Mouse (Mus musculus): ENCODE data around the gene Tmem38a. TPM values are rescaled to one million over a fixed set of nuclear protein-coding genes. Genes with fewer than 3 reads are reported as not detected.

Gene Tmem38a
- total RNA-seq (2021): 100 to 1,000 TPM; 117 to 128 TPM
- long read RNA-seq, experiment 1, transcript Tmem38a-201 (6 exons, 2,124 nt): major isoform, 120 of 161 reads
- long read RNA-seq, experiment 1, partial matches to known transcripts: 1 of 161 reads
- long read RNA-seq, experiment 1, other reads (novel, unspliced or antisense): 40 of 161 reads
- long read RNA-seq, experiment 2, transcript Tmem38a-201 (6 exons, 2,124 nt): major isoform, 163 of 223 reads
- long read RNA-seq, experiment 2, partial matches to known transcripts: 4 of 223 reads
- long read RNA-seq, experiment 2, other reads (novel, unspliced or antisense): 54 of 223 reads

DNA sequence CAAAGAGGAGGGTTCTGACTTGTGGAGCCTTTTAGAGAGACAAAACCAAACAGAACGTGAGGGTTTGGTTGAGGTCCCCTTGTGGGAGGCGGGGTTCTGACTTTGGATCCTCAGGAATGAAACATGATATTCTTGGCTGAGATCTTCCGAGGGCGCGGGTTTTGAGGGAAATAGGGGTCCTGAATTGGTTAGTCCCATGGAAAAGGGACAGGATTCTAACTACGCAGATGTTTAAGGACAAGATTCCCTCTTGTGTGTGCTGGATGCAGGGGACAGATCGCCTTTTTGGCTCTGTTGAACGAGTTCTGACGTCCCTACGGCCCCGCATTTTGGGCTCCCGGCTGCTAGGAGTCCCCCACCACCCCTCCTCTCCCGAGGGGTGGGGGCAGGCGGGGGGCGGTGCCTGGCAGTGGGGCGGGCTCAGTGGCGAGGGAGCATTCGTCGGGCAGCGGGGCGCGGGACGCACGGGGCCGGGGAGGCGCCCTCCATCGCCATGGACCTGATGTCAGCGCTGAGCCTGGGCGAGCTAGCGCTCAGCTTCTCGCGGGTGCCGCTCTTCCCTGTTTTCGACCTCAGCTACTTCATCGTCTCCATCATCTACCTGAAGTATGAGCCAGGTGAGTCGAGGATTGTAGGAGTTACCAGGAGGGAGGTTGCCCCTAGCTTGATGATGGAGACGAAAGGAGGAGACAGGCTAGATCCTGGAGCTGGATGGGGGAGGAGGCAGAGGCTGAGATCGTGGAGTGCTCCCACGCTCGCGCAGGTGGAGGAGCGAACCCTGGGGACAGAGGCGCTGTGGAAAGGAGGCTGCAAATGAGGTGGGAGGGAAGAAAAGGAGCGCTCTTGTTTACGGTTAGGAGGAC is at the start of gene Tmem38a:
Gene Tmem38a (plus strand): TSS at position 445 of the 863 bp plus-strand sequence.
- peak; percentile 74 to 82 for DNase-seq (ENCODE audit: low spot score in 2 of 2)

GRCm38 (mm10) chr8:72532103-72532502 is 39.8 kb upstream of the Tmem38a start:
- DNase-seq (ENCODE audit: low spot score in 2 of 2): no peak

DNA sequence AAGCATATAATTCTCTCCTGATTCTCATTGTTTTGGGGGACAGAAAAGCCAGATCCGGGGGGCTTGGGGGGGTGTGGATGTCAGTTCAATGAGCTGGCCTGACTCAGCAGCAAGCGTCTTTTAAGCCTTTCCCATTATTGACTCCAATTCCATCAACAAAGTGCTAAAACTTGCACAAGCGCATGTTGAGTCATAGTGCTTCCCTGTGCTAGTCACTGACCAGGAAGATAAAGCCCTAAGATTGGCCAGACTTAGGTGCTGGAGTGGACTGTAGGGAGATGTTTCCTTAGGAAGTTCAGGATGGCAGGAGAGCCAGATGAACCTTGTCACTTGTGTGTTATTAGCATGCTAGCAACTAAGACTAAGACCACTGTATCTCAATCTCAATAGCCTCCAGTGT is 37.0 kb upstream of the Tmem38a start:
- DNase-seq (ENCODE audit: low spot score in 2 of 2): no peak

DNA sequence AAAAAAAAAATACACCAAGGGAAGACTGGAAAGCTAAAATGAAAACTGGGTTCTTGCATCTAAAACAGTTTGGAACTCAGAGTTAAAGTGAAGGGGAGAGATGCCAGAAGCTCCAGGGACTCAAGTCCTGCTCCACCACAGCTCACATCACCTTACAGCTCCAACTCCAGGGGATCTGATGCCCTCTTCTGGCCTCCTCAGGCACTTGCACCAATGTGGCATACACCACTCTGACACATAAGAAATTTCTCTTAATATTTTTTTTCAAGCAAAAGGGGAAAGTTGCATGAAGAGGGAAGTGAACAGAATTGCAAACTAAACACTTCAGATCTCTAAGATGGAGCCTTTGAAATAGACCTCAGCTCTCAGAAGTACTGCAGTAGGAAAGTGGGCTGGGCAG is 32.6 kb upstream of the Tmem38a start:
- DNase-seq (ENCODE audit: low spot score in 2 of 2): no peak

DNA sequence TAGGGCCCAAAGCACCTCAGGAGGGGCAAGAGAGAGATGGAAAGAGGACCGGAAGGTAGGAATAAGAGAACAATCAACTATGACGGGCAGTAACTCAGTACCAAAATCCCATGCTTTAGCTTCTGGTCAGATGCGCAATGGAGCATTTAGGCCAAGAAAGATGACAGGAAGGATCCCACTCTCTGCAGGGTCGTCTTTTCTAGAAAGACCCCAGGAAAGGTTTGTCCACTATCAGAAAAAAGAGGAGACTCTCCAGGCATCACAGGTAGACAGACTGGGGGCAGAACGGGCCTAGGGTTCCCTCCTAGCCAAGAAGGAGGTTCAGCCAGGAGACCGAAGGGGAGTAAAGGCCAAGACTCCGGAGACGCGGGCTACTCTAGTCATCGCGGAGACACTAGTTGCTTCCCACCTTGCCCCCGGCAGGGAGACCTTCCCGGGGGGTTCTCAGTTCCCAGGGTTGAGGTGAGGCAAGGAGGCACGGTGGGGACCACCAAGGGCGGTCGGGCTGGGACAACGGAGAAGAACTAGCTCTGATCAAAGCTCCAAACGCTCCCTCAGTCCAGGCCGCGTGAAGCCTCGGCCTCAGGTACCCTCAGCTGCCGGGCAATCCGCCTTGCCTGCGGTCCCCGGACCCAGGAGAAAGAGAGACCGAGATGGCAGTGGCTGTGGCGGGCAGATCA is 24.6 kb upstream of the Tmem38a start:
- DNase-seq (ENCODE audit: low spot score in 2 of 2): peak; percentile 23 to 35

DNA sequence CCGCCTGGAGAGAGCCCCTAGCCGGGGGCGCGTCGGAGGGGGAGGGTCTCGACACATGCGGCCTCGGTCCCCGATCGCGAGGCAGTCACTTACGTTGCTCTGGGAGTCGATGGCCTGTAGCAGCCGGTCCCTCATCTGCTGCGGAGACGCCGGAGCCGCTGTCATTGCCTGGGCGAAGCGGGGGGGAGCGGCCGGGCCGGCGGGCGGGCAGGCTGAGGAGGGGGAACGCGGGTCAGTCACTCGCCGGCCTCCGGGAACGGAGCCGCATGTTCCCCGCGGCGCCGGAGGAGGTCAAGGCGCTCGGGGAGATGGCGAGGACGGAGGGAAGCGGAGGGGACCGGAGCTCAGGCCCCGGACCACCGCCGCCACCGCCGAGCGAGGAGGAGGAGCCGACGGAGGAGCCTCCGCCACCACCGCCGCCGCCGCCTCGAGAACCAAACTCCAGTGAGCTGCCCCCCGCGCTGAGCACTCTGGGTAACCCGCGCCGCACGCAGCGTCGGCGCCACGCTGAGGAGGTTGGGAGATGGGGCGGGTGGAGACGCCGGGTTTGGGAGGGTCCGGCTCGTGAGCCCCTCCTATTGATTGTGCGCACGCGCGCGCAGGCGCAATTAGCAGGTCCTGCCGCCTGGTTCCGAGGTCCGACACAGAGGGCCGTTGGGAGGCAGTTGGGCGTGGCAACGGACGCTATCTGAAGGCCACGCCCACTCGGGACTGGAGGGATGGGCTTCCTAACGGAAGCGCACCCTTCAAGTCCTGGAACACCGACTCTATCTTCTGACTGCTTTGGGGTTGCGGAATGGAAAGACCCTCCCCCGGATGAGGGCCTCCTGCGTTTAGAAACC is 23.8 kb upstream of the Tmem38a start, which contains the start of gene Med26:
Gene Med26 (minus strand): TSS at position 469 of the 842 bp plus-strand sequence.
- peak; percentile 96 to 99 for DNase-seq (ENCODE audit: low spot score in 2 of 2)

DNA sequence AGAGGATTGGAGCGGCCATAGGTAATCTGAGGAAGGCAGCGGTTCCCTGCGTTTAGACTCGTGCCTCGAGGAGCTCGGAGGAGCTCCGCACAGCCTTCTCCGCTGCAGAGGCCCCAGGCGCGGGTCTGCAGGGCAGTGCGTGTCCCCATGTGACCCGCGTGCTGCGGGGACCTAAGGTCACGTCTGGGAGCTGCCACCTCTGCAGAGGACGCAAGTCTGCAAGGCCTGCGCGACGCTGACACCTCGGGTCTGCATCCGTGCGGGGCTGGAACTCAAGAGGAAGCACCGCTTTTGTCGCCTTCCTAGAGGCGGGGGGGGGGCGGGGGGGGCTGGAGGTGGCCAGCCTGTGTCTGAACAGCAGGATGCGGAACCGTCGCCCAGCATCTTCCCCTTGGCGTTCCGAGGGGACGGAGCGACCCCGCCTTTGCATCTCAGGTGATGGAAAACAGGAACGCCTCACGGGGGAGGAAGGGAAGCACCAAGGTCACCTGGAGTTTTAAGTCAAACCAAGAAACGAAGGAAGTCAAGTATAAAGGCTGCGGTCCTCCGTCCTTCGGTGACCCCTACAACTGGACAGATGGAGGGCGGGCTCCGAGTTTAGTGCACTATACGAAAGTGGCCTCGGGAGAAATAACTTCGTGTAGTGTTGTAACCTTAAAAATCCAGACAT is 23.1 kb upstream of the Tmem38a start:
- DNase-seq (ENCODE audit: low spot score in 2 of 2): peak in 1 of 2 experiments; percentile 24

GRCm38 (mm10) chr8:72549314-72549892 is 22.5 kb upstream of the Tmem38a start:
- DNase-seq (ENCODE audit: low spot score in 2 of 2): peak in 1 of 2 experiments; percentile 31

DNA sequence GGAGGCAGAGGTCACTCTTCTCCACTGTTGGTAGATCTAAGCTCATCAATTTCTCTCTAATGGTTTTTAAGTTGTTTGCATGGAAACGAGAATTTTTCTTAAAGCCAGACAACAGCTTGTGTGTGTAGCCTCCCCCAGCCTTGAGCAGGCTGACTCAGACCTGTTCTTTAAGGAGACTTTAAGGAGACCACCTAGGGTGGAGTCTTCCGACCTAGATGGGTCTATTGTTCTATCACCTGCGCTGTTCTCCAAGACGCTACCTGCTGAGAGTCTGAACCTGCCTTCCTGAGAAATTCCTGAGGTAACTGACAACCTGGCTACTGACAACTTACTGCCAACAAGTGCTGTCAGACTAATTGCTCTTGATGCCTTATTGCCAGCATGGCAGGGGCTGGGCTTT is 16.1 kb upstream of the Tmem38a start:
- no peak for DNase-seq (ENCODE audit: low spot score in 2 of 2)

GRCm38 (mm10) chr8:72561111-72561689 is 10.7 kb upstream of the Tmem38a start:
- no peak for DNase-seq (ENCODE audit: low spot score in 2 of 2)

DNA sequence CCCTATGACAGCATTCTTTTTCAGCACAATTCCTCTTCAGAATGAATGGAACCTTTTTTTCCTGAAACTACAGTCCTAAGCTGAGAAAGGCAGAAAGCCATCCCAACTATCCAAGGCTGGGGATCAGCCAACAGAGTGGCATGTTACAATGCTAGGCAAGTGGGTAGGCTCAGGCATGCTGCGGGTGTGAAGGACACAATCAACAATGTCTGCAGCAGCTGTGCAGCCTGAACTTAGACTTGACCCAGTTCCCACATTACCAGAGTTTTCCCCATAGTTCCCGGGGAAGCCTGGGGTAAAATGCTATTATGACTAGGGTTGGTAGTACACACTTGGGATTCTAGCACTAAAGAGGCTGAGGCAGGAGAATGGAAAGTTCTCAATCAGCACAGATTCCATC is 5.9 kb upstream of the Tmem38a start:
- DNase-seq (ENCODE audit: low spot score in 2 of 2): no peak

DNA sequence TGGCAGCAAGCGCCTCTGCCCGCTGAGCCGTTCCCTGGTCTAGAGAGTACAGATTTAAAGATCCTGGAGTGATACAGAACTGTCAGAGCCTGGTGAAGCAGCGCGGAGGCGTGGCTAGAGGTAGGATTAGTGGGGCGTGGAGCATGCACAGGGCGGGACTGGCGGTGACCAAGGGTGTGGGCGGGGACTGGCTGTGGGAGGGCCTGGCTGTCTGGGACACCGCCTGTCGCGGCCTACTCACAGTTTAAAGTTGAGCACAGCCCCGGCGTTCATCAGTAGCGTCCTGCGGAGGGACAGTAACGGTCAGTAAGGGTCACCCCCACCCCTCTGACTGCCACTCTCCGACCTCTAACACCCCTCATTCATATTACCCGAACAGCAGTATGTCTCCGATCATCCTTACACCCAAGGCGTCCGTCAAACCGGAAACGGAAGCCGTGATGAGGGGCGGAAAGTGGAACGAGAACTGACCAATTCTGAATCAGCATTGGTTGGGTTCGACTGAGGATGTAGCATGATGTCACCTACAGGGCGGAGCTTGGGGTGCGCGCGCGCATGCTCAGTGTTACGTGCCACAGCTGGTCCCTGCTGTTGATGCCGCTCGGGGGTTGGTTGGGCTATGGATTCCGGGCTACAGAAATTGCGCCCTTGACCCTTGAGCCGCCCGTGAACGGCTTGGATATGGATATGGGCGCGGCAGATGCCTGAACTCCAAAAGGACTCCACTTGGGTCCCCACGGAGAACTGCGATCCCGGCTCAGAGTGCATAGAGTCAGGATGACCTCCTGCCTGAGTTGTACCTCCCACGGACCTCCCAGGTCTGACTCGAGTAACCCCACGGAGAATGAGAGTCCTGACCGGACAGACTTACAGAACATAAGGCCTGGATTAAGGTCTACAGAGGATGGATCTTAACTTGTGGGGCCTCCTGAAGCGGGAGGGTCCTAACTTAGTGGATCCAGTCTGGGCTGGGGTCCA is 933 bp upstream of the Tmem38a start, which contains the start of gene Smim7:
Gene Smim7 (minus strand): TSS at position 456 of the 978 bp plus-strand sequence.
- peak; percentile 97 to 99 for DNase-seq (ENCODE audit: low spot score in 2 of 2)

DNA sequence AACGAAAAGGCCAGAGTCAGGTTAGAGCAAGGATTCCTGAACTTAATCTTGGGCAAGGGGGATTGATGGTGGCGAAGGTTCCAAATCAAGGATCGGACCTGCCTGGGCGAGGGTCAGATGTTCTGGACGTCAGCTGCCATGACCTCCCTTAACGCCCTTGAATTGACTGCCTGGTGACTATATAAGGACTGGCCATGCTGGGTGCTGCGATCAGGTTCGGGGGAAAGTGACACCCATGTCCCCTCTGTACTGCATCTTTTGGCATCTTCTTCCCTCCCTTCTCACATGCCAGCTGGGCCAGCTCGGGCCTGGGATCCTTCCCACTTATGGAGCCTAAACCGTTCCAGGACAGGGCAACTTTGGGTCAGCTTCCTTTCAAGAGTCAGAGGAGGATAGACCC is 652 bp downstream of the Tmem38a start:
- no peak for DNase-seq (ENCODE audit: low spot score in 2 of 2)

- no peak for DNase-seq (ENCODE audit: low spot score in 2 of 2)
These were observed 1.6 kb downstream of the Tmem38a start for GRCm38 (mm10) chr8:72573450-72573849.

- no peak for DNase-seq (ENCODE audit: low spot score in 2 of 2)
These were observed 4.1 kb downstream of the Tmem38a start for GRCm38 (mm10) chr8:72575915-72576314.

DNA sequence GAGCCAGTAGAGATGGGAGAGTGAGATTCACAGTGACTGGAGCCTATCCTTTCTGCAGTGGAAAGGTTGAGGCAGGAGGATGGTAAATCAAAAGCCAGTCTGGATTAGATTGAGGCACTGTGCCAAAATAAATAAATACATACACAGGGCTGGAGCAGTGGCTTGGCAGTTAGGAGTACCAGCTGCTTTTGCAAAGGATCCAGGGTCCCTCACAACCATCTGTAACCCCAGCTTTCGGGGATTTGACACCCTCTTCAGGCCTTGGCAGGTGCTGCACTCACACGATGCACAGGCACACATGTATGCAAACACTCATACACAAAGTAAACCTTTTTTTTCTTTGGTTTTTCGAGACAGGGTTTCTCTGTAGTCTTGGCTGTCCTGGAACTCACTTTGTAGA is 5.4 kb downstream of the Tmem38a start:
- no peak for DNase-seq (ENCODE audit: low spot score in 2 of 2)

- DNase-seq (ENCODE audit: low spot score in 2 of 2): no peak
These were observed 6.1 kb downstream of the Tmem38a start for GRCm38 (mm10) chr8:72577941-72578340.

- DNase-seq (ENCODE audit: low spot score in 2 of 2): no peak
These were observed 7.5 kb downstream of the Tmem38a start for GRCm38 (mm10) chr8:72579374-72579773.
